Mouse (Mus musculus) common myeloid progenitor, adult 5-6 weeks (primary cell): ENCODE results near the gene Gramd1b. TPM values are rescaled to one million over a fixed set of nuclear protein-coding genes. Genes with fewer than 3 reads are reported as not detected.

Source experiments
- ATAC-seq: replicated peaks from 2 replicates; pipeline ENCODE4 v1.8.0; 2016; ENCODE audit warnings: low read depth, mild to moderate bottlenecking, moderate TSS enrichment, inconsistent platforms; ENCODE audit not compliant: poor library complexity, severe bottlenecking
- total RNA-seq: library from RNA; stranded (forward); fragments of 200-1000, 187-1606 nt; gene quantifications from 2 replicates; pipeline ENCODE4 v1.2.3, GENCODE M21; 2017

The Gramd1b gene
- 5.8 and 8.5 TPM in 2 replicates for total RNA-seq

GRCm38 (mm10) chr9:40531027-40531621 lies at the start of gene Gramd1b:
TSS of gene Gramd1b (minus strand) at chr9:40531383.
- ATAC-seq = peak; percentile 34

DNA sequence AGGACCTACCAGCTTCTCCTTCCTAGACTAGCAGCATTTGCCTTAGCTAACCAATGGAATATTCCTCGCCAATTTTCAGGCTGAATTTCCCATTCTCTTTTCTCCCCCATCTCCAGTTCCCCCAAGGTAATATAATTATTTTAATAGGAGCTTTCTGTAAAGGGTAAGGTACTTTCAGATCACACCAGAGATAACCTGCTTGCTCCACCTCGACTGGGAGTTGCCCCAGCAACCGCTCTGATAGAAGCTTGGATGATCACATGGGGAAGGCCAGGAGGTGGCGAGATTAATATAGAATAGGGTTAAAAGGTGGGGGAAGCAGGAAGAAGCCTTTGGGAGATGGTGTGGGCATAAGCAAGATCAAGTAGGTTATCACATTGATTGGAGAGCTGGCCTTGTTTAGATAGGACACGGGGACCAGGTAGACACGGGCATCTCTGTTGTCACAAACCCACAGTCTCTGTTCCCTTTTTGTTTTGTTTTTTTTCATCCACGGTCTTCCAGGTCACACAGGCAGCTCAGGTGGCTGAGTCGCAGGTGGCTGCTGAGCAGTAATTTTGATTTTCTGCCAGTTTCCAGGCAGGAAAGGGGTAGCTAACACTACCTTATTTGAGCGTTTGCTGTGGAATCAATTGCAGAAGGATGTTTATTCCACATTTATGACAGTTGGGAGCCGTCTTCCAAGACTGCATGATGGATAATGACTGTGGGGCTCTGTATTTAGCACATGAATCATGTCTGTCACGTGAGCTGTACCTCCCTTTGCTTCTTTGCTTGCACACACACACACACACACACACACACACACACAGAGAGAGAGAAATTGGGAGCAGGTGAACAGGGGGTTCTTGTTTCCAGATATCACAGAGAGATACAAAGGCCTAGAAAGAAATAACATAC lies 47.8 kb upstream of the Gramd1b start:
- ATAC-seq = no peak

- peak; percentile 43 for ATAC-seq
Measured at GRCm38 (mm10) chr9:40577132-40577531, 45.9 kb upstream of the Gramd1b start.

- peak; percentile 57 for ATAC-seq
Measured at GRCm38 (mm10) chr9:40575053-40575985, 44.1 kb upstream of the Gramd1b start.

GRCm38 (mm10) chr9:40571280-40571679 lies 40.1 kb upstream of the Gramd1b start:
- peak; percentile 46 for ATAC-seq

DNA sequence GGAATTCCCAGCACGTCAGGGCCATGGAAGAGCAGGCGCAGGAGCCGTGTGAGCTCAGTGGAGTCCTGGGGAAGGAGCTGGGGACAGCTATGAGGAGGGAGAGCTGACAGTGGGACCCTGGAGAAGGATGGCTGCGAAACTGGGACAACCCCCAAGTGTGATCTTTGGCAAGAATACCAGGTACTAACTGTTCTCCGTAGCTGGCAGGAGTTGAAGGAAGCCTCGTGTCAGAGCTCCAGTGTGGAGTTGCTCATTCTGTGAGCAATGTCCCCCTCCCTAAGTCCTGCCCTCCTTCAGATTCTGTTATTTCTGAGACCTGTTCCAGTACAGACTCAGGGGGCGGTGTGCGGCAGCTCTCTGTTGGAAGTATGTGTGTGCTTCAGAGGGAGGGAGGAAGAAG lies 36.9 kb upstream of the Gramd1b start:
- no peak for ATAC-seq

- ATAC-seq = peak; percentile 71; the same call in 1 of the 2 replicates
Measured at GRCm38 (mm10) chr9:40563750-40564149, 32.6 kb upstream of the Gramd1b start.

- no peak for ATAC-seq
Measured at GRCm38 (mm10) chr9:40559646-40560045, 28.5 kb upstream of the Gramd1b start.

DNA sequence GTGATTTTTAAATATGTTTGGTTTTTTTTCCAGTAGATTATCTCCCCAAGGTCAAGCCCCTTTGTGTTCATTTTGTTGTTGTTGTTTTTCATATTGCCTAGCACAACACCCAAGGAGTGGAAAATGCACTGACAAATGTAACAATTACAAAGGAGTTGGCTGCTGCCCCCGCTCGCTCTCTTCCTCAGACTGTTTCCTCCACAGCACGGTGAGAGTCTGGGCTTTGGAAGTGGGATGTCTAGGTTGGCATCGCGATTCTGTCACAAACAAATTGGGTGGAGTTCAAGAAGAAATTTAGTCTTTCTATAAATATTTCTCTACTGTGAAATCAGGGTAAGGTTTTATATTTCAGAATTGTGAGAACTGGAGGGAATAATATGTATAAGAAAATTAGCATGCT lies 26.6 kb upstream of the Gramd1b start:
- ATAC-seq = no peak

DNA sequence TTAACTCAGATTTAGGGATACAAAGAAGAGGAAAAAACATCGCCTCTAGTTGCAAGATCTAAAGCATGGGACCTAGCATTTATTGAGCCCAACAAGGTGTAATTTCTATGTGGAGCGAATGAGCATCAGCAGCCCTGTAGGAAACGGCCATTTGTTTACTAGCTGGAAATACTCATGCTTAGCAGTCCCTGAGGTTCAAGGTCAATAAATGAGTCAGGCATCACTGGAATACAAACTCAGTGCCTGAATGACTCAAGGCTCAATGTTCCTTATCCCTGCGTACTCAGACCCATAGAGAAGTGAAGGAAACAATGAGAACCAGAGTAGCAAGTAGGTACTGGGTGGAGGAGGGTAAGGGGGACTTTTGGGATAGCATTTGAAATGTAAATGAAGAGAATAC lies 25.2 kb upstream of the Gramd1b start:
- no peak for ATAC-seq

- no peak for ATAC-seq
Measured at GRCm38 (mm10) chr9:40555243-40555642, 24.1 kb upstream of the Gramd1b start.

DNA sequence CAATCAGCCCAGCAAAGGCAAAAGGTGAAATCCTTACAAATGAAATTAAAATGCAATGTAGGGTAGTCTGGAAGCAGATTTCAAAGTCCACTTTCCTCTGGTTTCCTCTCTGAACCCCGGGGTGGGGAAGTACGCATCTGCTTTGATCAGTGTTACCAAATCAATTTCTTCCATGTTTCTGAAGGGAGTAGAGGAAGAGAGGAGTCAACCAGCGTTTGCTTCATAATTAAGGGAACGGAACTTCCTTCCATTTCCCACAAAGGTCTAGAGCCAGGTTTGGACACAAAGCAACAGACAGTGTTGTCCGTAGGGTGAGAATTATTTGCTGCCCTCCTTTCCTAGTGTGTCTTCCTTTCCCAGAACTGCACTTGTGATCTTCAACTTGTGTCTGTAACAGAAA lies 16.7 kb upstream of the Gramd1b start:
- no peak for ATAC-seq

- ATAC-seq = no peak
Measured at GRCm38 (mm10) chr9:40545193-40545592, 14.0 kb upstream of the Gramd1b start.

DNA sequence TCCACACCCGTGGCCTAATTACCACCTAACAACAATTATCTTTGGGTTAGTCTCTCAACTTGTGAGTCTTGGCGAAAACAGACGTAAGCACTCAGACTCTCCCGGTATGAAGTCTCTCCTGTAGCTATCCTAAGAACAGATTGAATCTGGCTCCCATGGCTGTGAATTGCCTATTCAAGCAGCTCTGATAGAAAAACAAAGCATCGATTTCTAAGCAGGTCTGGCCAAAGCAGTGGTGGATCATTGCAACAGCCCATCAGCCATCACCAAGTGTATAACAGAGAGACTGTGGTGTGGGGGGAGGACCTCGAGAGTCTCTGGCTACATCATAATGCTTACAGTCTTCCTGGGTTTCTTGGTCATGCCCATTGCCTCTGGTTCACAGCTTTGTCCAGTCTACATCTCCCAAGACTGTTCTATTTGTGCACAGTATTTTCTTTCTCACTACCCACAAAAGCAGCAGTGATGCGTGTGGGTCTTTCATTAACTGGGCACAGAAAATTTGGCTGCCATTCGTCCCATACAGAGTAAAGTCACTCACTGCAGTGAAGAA lies 8.5 kb upstream of the Gramd1b start:
- no peak for ATAC-seq

DNA sequence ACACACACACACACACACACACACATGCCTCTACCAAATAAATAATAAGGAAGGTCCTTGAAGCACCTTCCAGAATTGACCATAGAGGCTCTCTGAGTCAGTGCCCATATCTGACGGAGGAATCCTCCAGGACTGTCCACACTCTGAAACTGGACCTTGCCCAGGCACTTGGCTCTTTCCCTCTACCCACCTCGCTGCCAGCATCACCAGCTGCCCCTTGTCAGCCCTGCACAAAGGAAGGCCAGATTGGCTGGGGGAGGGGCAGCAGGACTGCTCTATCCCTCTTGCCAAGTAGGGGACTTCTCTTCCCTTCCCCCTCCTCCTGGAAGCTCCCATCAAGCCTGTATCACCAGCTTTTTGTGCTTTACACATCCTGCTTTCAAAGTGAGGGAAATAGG lies 6.5 kb upstream of the Gramd1b start:
- no peak for ATAC-seq

- no peak for ATAC-seq
Measured at GRCm38 (mm10) chr9:40537044-40537707, 6.0 kb upstream of the Gramd1b start.

DNA sequence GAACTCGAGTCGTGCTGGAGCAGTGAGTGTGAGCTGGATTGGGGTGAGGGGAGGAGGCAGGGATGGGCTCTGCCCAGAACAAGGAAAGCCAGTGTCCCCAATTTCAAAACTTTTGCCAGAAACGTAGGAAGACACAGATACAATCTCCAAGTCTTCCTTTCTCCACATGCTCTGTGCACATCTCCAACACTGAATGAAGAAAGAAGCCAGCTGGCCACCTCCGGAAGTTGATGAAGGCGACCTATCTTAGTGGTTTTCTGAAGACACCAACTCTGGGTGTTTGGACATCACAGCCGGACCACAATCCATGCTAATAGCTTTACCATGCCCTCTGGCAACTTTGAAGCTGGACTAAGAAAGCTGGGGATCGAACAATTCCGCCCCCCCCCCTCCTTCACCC lies 647 bp downstream of the Gramd1b start:
- no peak for ATAC-seq

- no peak for ATAC-seq
Measured at GRCm38 (mm10) chr9:40528733-40529132, 2.5 kb downstream of the Gramd1b start.

GRCm38 (mm10) chr9:40526928-40527327 lies 4.3 kb downstream of the Gramd1b start:
- ATAC-seq = peak; percentile 62

- no peak for ATAC-seq
Measured at GRCm38 (mm10) chr9:40522156-40522555, 9.0 kb downstream of the Gramd1b start.
